Comparison of ENCODE assay signal across 8 mouse cellular contexts in genomic region chr12:69891721-69892120, GRCm38 (mm10). TPM values are rescaled to one million over a fixed set of nuclear protein-coding genes. Genes with fewer than 3 reads are reported as not detected.
A peak's percentile ranks its signal among the peaks of the same experiment; 100 is the strongest.
DNase-seq lines count a peak whose midpoint lies in the region; ATAC-seq and TF ChIP-seq lines count a peak whose summit lies in the region.

No protein-coding gene starts in this region.

- H3K79me2 ChIP-seq in CH12.LX (replicated peaks; ENCODE audit: control insufficient read depth, extremely low read depth, insufficient read depth, poor library complexity, severe bottlenecking) = no peaks in the 10 kb centered on the region; the same call in 1 of the 2 replicates

- no peak for ATAC-seq in heart, embryonic 12.5 days (ENCODE audit: insufficient number of reproducible peaks, low FRiP score)
- no peak for ATAC-seq in forebrain, embryonic 15.5 days (replicated peaks)
- ATAC-seq in liver, embryonic 16.5 days (ENCODE audit: low read depth) = no peak

- H3K9ac ChIP-seq in heart, embryonic 12.5 days = peak overlapping the region; percentile 98
- peak overlapping the region; percentile 79 for H3K9ac ChIP-seq in CH12.LX (ENCODE audit: insufficient read depth, low read depth)
- peak overlapping the region; percentile 89 for H3K9ac ChIP-seq in forebrain, embryonic 15.5 days (replicated peaks)
- peak overlapping the region; percentile 99 for H3K9ac ChIP-seq in liver, embryonic 16.5 days (ENCODE audit: low read depth, low read length)

- peak overlapping the region; percentile 69 for H3K4me2 ChIP-seq in heart, embryonic 12.5 days
- peak overlapping the region; percentile 84 for H3K4me2 ChIP-seq in CH12.LX (ENCODE audit: insufficient read depth, low read depth, poor library complexity, severe bottlenecking)
- H3K4me2 ChIP-seq in forebrain, embryonic 15.5 days (replicated peaks) = peak overlapping the region; percentile 55
- H3K4me2 ChIP-seq in liver, embryonic 16.5 days (ENCODE audit: low read depth, low read length) = peak overlapping the region; percentile 94

- peak overlapping the region; percentile 96 for H3K4me3 ChIP-seq in heart, embryonic 12.5 days
- peak overlapping the region; percentile 77 to 87 (median 80) for H3K4me3 ChIP-seq in CH12.LX (replicated peaks in 1 of 3; ENCODE audit: low read depth in 2 of 3, low read length in 2 of 3, poor library complexity in 1 of 3)
- peak overlapping the region; percentile 81 for H3K4me3 ChIP-seq in forebrain, embryonic 15.5 days
- H3K4me3 ChIP-seq in liver, embryonic 16.5 days (ENCODE audit: low read depth, low read length) = peak overlapping the region; percentile 95

- no peak for TF ChIP-seq CTCF in CH12.LX (conservative IDR thresholded peaks at IDR 0.05 in 1 of 2, IDR thresholded peaks at IDR 0.05 in 1 of 2; ENCODE audit: low read depth in 2 of 2, low read length in 2 of 2)

- H3K4me1 ChIP-seq in heart, embryonic 12.5 days (replicated peaks) = peaks cover 35% of the 10 kb centered on the region
- H3K4me1 ChIP-seq in CH12.LX (ENCODE audit: control insufficient read depth in 1 of 2, insufficient read depth in 2 of 2) = peaks cover 13 to 27% of the 10 kb centered on the region in 2 experiments; a peak in 3 of 4 replicates
- peaks cover 38% of the 10 kb centered on the region for H3K4me1 ChIP-seq in forebrain, embryonic 15.5 days
- H3K4me1 ChIP-seq in liver, embryonic 16.5 days (ENCODE audit: control insufficient read depth, low read depth, low read length) = peaks cover 31% of the 10 kb centered on the region

- WGBS in heart, embryonic 12.5 days = 36% methylated on average over 3 of the region's 3 CpGs
- 32% methylated on average over 3 of the region's 3 CpGs for WGBS in forebrain, embryonic 15.5 days
- WGBS in liver, embryonic 16.5 days (ENCODE audit: insufficient replicate concordance) = 55% methylated on average over 3 of the region's 3 CpGs

- intact Hi-C loops in heart, postnatal 25 days (cut with DNase I) = loop anchor here (2.0 to 5.0 kb wide), 4 partner anchors 39 to 159 kb away; no protein-coding TSS in a partner anchor

- peak overlapping the region; percentile 95; the same call in 1 of the 2 replicates for H3K27ac ChIP-seq in heart, embryonic 12.5 days (ENCODE audit: poor library complexity, severe bottlenecking)
- no peak overlapping the region for H3K27ac ChIP-seq in CH12.LX (ENCODE audit: insufficient read depth, low read depth)
- H3K27ac ChIP-seq in forebrain, embryonic 15.5 days (replicated peaks) = peak overlapping the region; percentile 91
- H3K27ac ChIP-seq in liver, embryonic 16.5 days (ENCODE audit: low read length) = peak overlapping the region; percentile 97

- in situ Hi-C loops in CH12.LX (cut with MboI; ENCODE audit: low pct_ligation_motif_present, low pct_unique_long_range_greater_than_20kb, low sequenced_read_pairs) = loop anchor here (10.0 kb wide), 1 partner anchor 127 kb away; no protein-coding TSS in a partner anchor

- no peak for TF ChIP-seq EP300 in CH12.LX (IDR thresholded peaks at IDR 0.05; ENCODE audit: low read length)

- H3K27me3 ChIP-seq in heart, embryonic 12.5 days (replicated peaks) = no peaks in the 10 kb centered on the region
- no peaks in the 10 kb centered on the region for H3K27me3 ChIP-seq in CH12.LX (replicated peaks)
- H3K27me3 ChIP-seq in forebrain, embryonic 15.5 days = no peaks in the 10 kb centered on the region
- H3K27me3 ChIP-seq in liver, embryonic 16.5 days (ENCODE audit: control insufficient read depth, insufficient read depth, low read depth, low read length) = no peaks in the 10 kb centered on the region

- dilution Hi-C loops in CH12.LX (cut with MboI; ENCODE audit: extremely low pct_ligation_motif_present, extremely low pct_unique_long_range_greater_than_20kb, low sequenced_read_pairs) = no loop called here

- peaks cover 6% of the 10 kb centered on the region; the same call in 1 of the 2 replicates for H3K36me3 ChIP-seq in heart, embryonic 12.5 days
- peaks cover 0 to 14% of the 10 kb centered on the region in 2 experiments for H3K36me3 ChIP-seq in CH12.LX (replicated peaks in 1 of 2; ENCODE audit: control insufficient read depth in 1 of 2, insufficient read depth in 1 of 2, low read length in 1 of 2)
- H3K36me3 ChIP-seq in forebrain, embryonic 15.5 days = no peaks in the 10 kb centered on the region
- H3K36me3 ChIP-seq in liver, embryonic 16.5 days (ENCODE audit: control insufficient read depth, insufficient read depth) = peaks cover 4% of the 10 kb centered on the region; the same call in 1 of the 2 replicates

- TF ChIP-seq RAD21 in CH12.LX (IDR thresholded peaks at IDR 0.05; ENCODE audit: low read depth, low read length) = no peak

- no peak for TF ChIP-seq POLR2A in CH12.LX (IDR thresholded peaks at IDR 0.05; ENCODE audit: low read depth, low read length)

- no peaks in the 10 kb centered on the region for H3K9me3 ChIP-seq in heart, embryonic 12.5 days (replicated peaks)
- no peaks in the 10 kb centered on the region for H3K9me3 ChIP-seq in CH12.LX (replicated peaks; ENCODE audit: low read length)
- no peaks in the 10 kb centered on the region for H3K9me3 ChIP-seq in forebrain, embryonic 15.5 days
- H3K9me3 ChIP-seq in liver, embryonic 16.5 days (replicated peaks; ENCODE audit: control insufficient read depth, low read length) = no peaks in the 10 kb centered on the region

- DNase-seq in heart, postnatal 25 days (ENCODE audit: low spot score) = no peak
- DNase-seq in CH12.LX (ENCODE audit: extremely low read depth) = no peak
- no peak for DNase-seq in urinary bladder, adult 2 months (ENCODE audit: low spot score)
- DNase-seq in adrenal gland, postnatal 14 days = no peak
- DNase-seq in left cerebral cortex, adult 18-20 months (ENCODE audit: low spot score in 2 of 2) = no peak

TF ChIP-seq in CH12.LX, 34 proteins besides CTCF, POLR2A, EP300 and RAD21:
- no peak for TF ChIP-seq HCFC1 (IDR thresholded peaks at IDR 0.05; ENCODE audit: low read depth, low read length)
- TF ChIP-seq TCF12 (IDR thresholded peaks at IDR 0.05; ENCODE audit: low read depth, low read length) = no peak
- TF ChIP-seq CHD1 (IDR thresholded peaks at IDR 0.05; ENCODE audit: low read depth, low read length) = no peak
- no peak for TF ChIP-seq NELFE (IDR thresholded peaks at IDR 0.05; ENCODE audit: low read depth, low read length)
- no peak for TF ChIP-seq JUND (conservative IDR thresholded peaks at IDR 0.05; ENCODE audit: low read depth, low read length)
- no peak for TF ChIP-seq USF2 (conservative IDR thresholded peaks at IDR 0.05; ENCODE audit: low read depth, low read length)
- TF ChIP-seq MAZ (IDR thresholded peaks at IDR 0.05; ENCODE audit: low read depth, low read length) = no peak
- no peak for TF ChIP-seq BHLHE40 (IDR thresholded peaks at IDR 0.05; ENCODE audit: low read depth, low read length)
- TF ChIP-seq TBP (conservative IDR thresholded peaks at IDR 0.05; ENCODE audit: low read depth, low read length) = no peak
- TF ChIP-seq IRF4 (IDR thresholded peaks at IDR 0.05; ENCODE audit: low read depth, low read length) = no peak
- no peak for TF ChIP-seq MAX (IDR thresholded peaks at IDR 0.05; ENCODE audit: low read length)
- no peak for TF ChIP-seq ZC3H11A (IDR thresholded peaks at IDR 0.05; ENCODE audit: low read depth, low read length)
- no peak for TF ChIP-seq ZMIZ1 (IDR thresholded peaks at IDR 0.05; ENCODE audit: low read depth, low read length)

RNA-seq across cellular contexts. Expression of gene Atl1, which starts 0.7 kb away (rescaled TPM):
- 8.0 and 9.5 TPM in 2 replicates for polyA plus RNA-seq in heart, embryonic 12.5 days (2016; fragmentation: Nextera tagmentation; extraction: Ambion mirVana)
- 1 to 10 TPM; 2.6 to 4.0 TPM for total RNA-seq in heart, postnatal 25 days (2021)
- total RNA-seq in CH12.LX (2012; rRNA removed) (0.55 and 0.64 TPM in 2 replicates), CH12.LX (2014; rRNA removed) (0.31 and 0.51 TPM in 2 replicates)
- polyA plus RNA-seq in CH12.LX (2012; ENCODE audit: insufficient read length, low read depth) = 0.52 and 0.74 TPM in 2 replicates
- polyA plus RNA-seq in forebrain, embryonic 15.5 days (2015; fragmentation: Nextera tagmentation; extraction: Ambion mirVana) = 110 and 123 TPM in 2 replicates
- polyA plus RNA-seq in liver, embryonic 16.5 days (2015; fragmentation: Nextera tagmentation; extraction: Ambion mirVana) = 1.4 TPM in 2 replicates
- polyA plus RNA-seq in urinary bladder, adult 2 months (2012; rRNA removed) = 6.8 and 9.1 TPM in 2 replicates
- 5.4 and 11.5 TPM in 2 replicates for total RNA-seq in adrenal gland, postnatal 14 days (2021)
- total RNA-seq in left cerebral cortex, adult 18-20 months (2021) = 100 to 1,000 TPM; 232 to 242 TPM

RNA-seq across cellular contexts. Expression of gene Map4k5, which starts 1.3 kb away (rescaled TPM):
- 43.4 and 44.8 TPM in 2 replicates for polyA plus RNA-seq in heart, embryonic 12.5 days (2016; fragmentation: Nextera tagmentation; extraction: Ambion mirVana)
- total RNA-seq in heart, postnatal 25 days (2021) = 10 to 100 TPM; 22.2 to 24.5 TPM
- total RNA-seq in CH12.LX (2012; rRNA removed) (7.8 and 9.6 TPM in 2 replicates), CH12.LX (2014; rRNA removed) (12.5 and 14.0 TPM in 2 replicates)
- polyA plus RNA-seq in CH12.LX (2012; ENCODE audit: insufficient read length, low read depth) = 12.5 and 13.5 TPM in 2 replicates
- polyA plus RNA-seq in forebrain, embryonic 15.5 days (2015; fragmentation: Nextera tagmentation; extraction: Ambion mirVana) = 33.6 and 33.9 TPM in 2 replicates
- polyA plus RNA-seq in liver, embryonic 16.5 days (2015; fragmentation: Nextera tagmentation; extraction: Ambion mirVana) = 23.8 and 24.6 TPM in 2 replicates
- 23.3 and 29.0 TPM in 2 replicates for polyA plus RNA-seq in urinary bladder, adult 2 months (2012; rRNA removed)
- 31.4 and 34.4 TPM in 2 replicates for total RNA-seq in adrenal gland, postnatal 14 days (2021)
- total RNA-seq in left cerebral cortex, adult 18-20 months (2021) = 10 to 100 TPM; 37.6 to 38.6 TPM

Comparison
In these comparisons a context has a peak if more than half of its experiments do, and no peak if none do; other contexts are left out.
1. RNA of gene Atl1, which starts 0.7 kb away (polyA plus RNA-seq): 110 to 123 TPM in forebrain, embryonic 15.5 days; 8.0 to 9.5 TPM in heart, embryonic 12.5 days, 6.8 to 9.1 TPM in urinary bladder, adult 2 months, 1.4 TPM in liver, embryonic 16.5 days and 0.52 to 0.74 TPM in CH12.LX; every median in the first group is over 10 times any median in the second.
2. Peak in every context shown above with its lines, with median percentiles within 50 percentile points of each other: H3K4me2 ChIP-seq, H3K4me3 ChIP-seq and H3K9ac ChIP-seq.